Mouse (Mus musculus): ENCODE measurements around the gene Zc3h14.

Zc3h14 gene

DNA sequence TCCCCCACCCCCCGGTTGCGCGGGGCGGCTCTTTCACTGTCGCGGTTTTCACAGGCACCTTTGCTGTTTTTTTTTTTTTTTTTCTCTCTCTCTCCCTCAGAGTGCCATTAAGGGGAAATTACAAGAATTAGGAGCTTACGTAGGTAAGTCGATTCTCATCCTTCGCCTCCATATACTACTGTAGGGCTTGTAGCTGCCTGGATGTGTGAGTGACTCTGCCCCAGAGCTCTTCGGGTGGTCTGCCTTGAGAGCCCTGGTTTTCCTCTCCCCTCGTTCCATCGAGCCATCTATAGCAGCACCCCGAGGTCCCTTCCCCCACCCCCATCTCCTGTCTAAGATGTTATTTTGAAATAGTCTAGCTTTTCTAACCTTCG, 603 bp downstream of the Zc3h14 start:
- no peaks in the 10 kb centered on the region for H3K9me3 ChIP-seq (ENCODE audit: low read length)
- no peaks in the 10 kb centered on the region for H3K27me3 ChIP-seq (ENCODE audit: insufficient read depth, low read length)
- peaks cover 26% of the 10 kb centered on the region for H3K36me3 ChIP-seq (ENCODE audit: insufficient read depth, low read length)
- peaks cover 28% of the 10 kb centered on the region for H3K4me1 ChIP-seq (replicated peaks; ENCODE audit: low read depth, low read length)
- TF ChIP-seq NANOG (IDR thresholded peaks at IDR 0.05; ENCODE audit: borderline replicate concordance, low read length) (no peak), POU5F1 (IDR thresholded peaks at IDR 0.05; ENCODE audit: borderline replicate concordance, low read length) (no peak), CTCF (conservative IDR thresholded peaks at IDR 0.05; ENCODE audit: low read length) (no peak)
- H3K4me3 ChIP-seq (replicated peaks; ENCODE audit: low read length) = peak overlapping the region; percentile 88

DNA sequence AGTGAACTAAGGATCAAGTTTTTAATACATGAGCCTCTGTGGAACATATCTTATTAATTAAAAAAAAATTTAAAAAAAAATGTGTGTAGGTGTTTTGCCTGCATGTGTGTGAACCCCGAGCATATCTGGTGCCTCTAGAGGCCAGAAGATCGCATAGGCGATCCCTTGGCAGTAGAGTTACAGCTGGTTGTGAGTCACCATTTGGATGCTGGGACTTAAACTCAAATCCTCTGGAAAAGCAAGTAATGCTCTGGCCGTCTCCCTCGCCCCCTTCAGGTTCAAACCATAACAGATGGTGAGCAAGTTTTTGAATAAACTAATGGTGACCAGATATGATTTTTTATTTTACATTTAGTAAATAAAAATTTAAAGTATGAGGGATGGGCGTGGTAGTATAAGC, 10.9 kb downstream of the Zc3h14 start:
- Histone ChIP-seq H3K4me3 (replicated peaks; ENCODE audit: low read length) (no peak overlapping the region), H3K36me3 (ENCODE audit: insufficient read depth, low read length) (peaks cover 96% of the 10 kb centered on the region), H3K4me1 (replicated peaks; ENCODE audit: low read depth, low read length) (0 out of 2 replicates have a peak, but pooled peaks cover 5% of the 10 kb centered on the region), H3K27me3 (ENCODE audit: insufficient read depth, low read length) (no peaks in the 10 kb centered on the region), H3K9me3 (ENCODE audit: low read length) (no peaks in the 10 kb centered on the region)
- TF ChIP-seq POU5F1 (IDR thresholded peaks at IDR 0.05; ENCODE audit: borderline replicate concordance, low read length) = no peak
- TF ChIP-seq NANOG (IDR thresholded peaks at IDR 0.05; ENCODE audit: borderline replicate concordance, low read length) = no peak
- no peak for TF ChIP-seq CTCF (conservative IDR thresholded peaks at IDR 0.05; ENCODE audit: low read length)

GRCm38 (mm10) chr12:98759700-98760099, 12.9 kb downstream of the Zc3h14 start:
- no peaks in the 10 kb centered on the region for H3K9me3 ChIP-seq (ENCODE audit: low read length)
- peaks cover 97% of the 10 kb centered on the region for H3K36me3 ChIP-seq (ENCODE audit: insufficient read depth, low read length)
- no peaks in the 10 kb centered on the region for H3K27me3 ChIP-seq (ENCODE audit: insufficient read depth, low read length)
- TF ChIP-seq CTCF (conservative IDR thresholded peaks at IDR 0.05; ENCODE audit: low read length) (no peak), NANOG (IDR thresholded peaks at IDR 0.05; ENCODE audit: borderline replicate concordance, low read length) (no peak), POU5F1 (IDR thresholded peaks at IDR 0.05; ENCODE audit: borderline replicate concordance, low read length) (no peak)
- no peak overlapping the region for H3K4me3 ChIP-seq (replicated peaks; ENCODE audit: low read length)
- H3K4me1 ChIP-seq (replicated peaks; ENCODE audit: low read depth, low read length) = 0 out of 2 replicates have a peak, but pooled peaks cover 5% of the 10 kb centered on the region

GRCm38 (mm10) chr12:98766241-98766640, 19.5 kb downstream of the Zc3h14 start:
- no peaks in the 10 kb centered on the region for H3K27me3 ChIP-seq (ENCODE audit: insufficient read depth, low read length)
- TF ChIP-seq NANOG (IDR thresholded peaks at IDR 0.05; ENCODE audit: borderline replicate concordance, low read length) (no peak), CTCF (conservative IDR thresholded peaks at IDR 0.05; ENCODE audit: low read length) (no peak), POU5F1 (IDR thresholded peaks at IDR 0.05; ENCODE audit: borderline replicate concordance, low read length) (no peak)
- no peaks in the 10 kb centered on the region for H3K9me3 ChIP-seq (ENCODE audit: low read length)
- H3K4me3 ChIP-seq (replicated peaks; ENCODE audit: low read length) = no peak overlapping the region
- H3K4me1 ChIP-seq (replicated peaks; ENCODE audit: low read depth, low read length) = no peaks in the 10 kb centered on the region
- H3K36me3 ChIP-seq (ENCODE audit: insufficient read depth, low read length) = peaks cover 89% of the 10 kb centered on the region

DNA sequence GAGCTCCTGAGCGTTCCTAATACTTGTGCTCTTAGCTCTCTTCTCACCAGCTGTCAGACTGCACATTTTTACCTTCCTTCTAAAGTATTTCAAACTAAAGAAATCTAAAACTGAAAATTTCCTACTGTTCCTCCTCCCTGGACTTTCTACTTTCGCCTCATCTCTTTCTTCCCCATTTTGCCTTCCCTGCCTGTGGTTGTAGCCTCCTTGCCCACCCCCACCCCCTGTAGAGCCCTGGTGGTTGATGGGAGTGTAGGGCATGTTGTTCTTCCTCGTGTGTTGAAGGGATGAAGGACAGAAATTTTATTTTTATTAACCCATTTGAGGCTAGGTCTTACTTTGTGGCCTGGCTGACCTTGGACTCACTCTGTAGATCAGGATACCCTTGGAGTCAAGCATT, 30.7 kb downstream of the Zc3h14 start:
- Histone ChIP-seq H3K9me3 (ENCODE audit: low read length) (no peaks in the 10 kb centered on the region), H3K27me3 (ENCODE audit: insufficient read depth, low read length) (no peaks in the 10 kb centered on the region), H3K4me3 (replicated peaks; ENCODE audit: low read length) (no peak overlapping the region), H3K36me3 (ENCODE audit: insufficient read depth, low read length) (peaks cover 88% of the 10 kb centered on the region), H3K4me1 (replicated peaks; ENCODE audit: low read depth, low read length) (peaks cover 16% of the 10 kb centered on the region)
- TF ChIP-seq CTCF (conservative IDR thresholded peaks at IDR 0.05; ENCODE audit: low read length) (no peak), POU5F1 (IDR thresholded peaks at IDR 0.05; ENCODE audit: borderline replicate concordance, low read length) (no peak), NANOG (IDR thresholded peaks at IDR 0.05; ENCODE audit: borderline replicate concordance, low read length) (no peak)

DNA sequence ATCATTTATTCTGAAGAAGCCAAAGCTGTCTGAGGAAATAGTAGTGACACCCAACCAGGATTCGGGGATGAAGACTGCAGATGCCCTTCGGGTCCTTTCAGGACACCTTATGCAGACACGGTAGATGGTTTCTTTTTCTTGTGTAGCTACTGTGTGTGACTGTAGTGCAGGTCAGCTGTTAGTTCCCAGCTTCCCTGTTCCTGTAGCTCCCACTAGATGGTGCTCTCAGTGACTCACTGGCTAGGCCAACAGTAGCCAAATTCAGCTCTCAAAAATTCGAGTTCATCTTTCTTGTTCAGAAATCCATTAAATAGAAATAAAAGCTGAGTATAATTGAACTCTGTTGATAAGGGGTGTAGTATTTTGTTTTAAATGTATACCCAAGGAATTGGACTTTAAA, 32.4 kb downstream of the Zc3h14 start:
- Histone ChIP-seq H3K36me3 (ENCODE audit: insufficient read depth, low read length) (peaks cover 91% of the 10 kb centered on the region), H3K4me3 (replicated peaks; ENCODE audit: low read length) (no peak overlapping the region), H3K27me3 (ENCODE audit: insufficient read depth, low read length) (no peaks in the 10 kb centered on the region)

GRCm38 (mm10) chr12:98784251-98784650, 37.5 kb downstream of the Zc3h14 start:
- Histone ChIP-seq H3K4me3 (replicated peaks; ENCODE audit: low read length) (no peak overlapping the region), H3K4me1 (replicated peaks; ENCODE audit: low read depth, low read length) (no peaks in the 10 kb centered on the region), H3K9me3 (ENCODE audit: low read length) (no peaks in the 10 kb centered on the region), H3K36me3 (ENCODE audit: insufficient read depth, low read length) (peaks cover 90% of the 10 kb centered on the region), H3K27me3 (ENCODE audit: insufficient read depth, low read length) (no peaks in the 10 kb centered on the region)
- no peak for TF ChIP-seq NANOG (IDR thresholded peaks at IDR 0.05; ENCODE audit: borderline replicate concordance, low read length)
- TF ChIP-seq POU5F1 (IDR thresholded peaks at IDR 0.05; ENCODE audit: borderline replicate concordance, low read length) = no peak
- TF ChIP-seq CTCF (conservative IDR thresholded peaks at IDR 0.05; ENCODE audit: low read length) = no peak

More for the DNA sequence above, 32.4 kb downstream of the Zc3h14 start:
- TF ChIP-seq CTCF (conservative IDR thresholded peaks at IDR 0.05; ENCODE audit: low read length) (peak; percentile 59), NANOG (IDR thresholded peaks at IDR 0.05; ENCODE audit: borderline replicate concordance, low read length) (no peak), POU5F1 (IDR thresholded peaks at IDR 0.05; ENCODE audit: borderline replicate concordance, low read length) (no peak)
- Histone ChIP-seq H3K9me3 (ENCODE audit: low read length) (no peaks in the 10 kb centered on the region), H3K4me1 (replicated peaks; ENCODE audit: low read depth, low read length) (peaks cover 16% of the 10 kb centered on the region)

DNA sequence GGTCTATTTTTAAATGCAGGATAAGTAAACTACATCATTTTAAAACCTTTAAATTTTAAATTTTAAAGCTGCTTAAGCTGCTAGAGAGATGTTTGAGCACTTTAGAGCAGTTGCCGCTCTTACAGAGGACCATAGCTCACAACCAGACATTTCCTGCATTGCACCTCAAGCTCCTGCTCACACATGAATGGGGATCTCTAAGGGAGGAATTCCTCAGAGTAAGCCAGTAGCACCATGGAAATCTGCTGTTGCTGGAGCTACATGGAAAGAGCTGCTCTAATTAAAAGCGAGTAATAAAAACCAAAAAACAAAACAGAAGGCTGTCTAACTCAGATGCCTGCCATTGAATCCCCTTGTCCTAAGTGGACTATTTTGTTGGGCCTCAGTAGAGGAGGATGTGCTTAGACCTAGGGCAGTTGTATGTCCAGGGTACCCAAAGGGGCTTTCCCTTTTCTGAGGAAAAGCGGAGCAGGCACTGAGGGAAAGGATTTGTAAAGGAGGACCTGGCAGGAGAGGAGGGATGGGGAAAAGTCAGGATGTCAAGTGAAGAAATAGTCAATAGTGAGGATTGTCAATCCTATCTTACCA, 49.1 kb downstream of the Zc3h14 start:
- TF ChIP-seq CTCF (conservative IDR thresholded peaks at IDR 0.05; ENCODE audit: low read length) (no peak), NANOG (IDR thresholded peaks at IDR 0.05; ENCODE audit: borderline replicate concordance, low read length) (no peak), POU5F1 (IDR thresholded peaks at IDR 0.05; ENCODE audit: borderline replicate concordance, low read length) (no peak)
- H3K4me3 ChIP-seq (replicated peaks; ENCODE audit: low read length) = no peak overlapping the region

GRCm38 (mm10) chr12:98800334-98800733, 53.6 kb downstream of the Zc3h14 start:
- peaks cover 40% of the 10 kb centered on the region for H3K36me3 ChIP-seq (ENCODE audit: insufficient read depth, low read length)
- no peaks in the 10 kb centered on the region for H3K4me1 ChIP-seq (replicated peaks; ENCODE audit: low read depth, low read length)
- H3K27me3 ChIP-seq (ENCODE audit: insufficient read depth, low read length) = no peaks in the 10 kb centered on the region

More for the DNA sequence above, 49.1 kb downstream of the Zc3h14 start:
- Histone ChIP-seq H3K36me3 (ENCODE audit: insufficient read depth, low read length) (peaks cover 80% of the 10 kb centered on the region), H3K4me1 (replicated peaks; ENCODE audit: low read depth, low read length) (peaks cover 2% of the 10 kb centered on the region; the same call in 1 of the 2 replicates), H3K9me3 (ENCODE audit: low read length) (no peaks in the 10 kb centered on the region), H3K27me3 (ENCODE audit: insufficient read depth, low read length) (no peaks in the 10 kb centered on the region)

More at GRCm38 (mm10) chr12:98800334-98800733, 53.6 kb downstream of the Zc3h14 start:
- H3K4me3 ChIP-seq (replicated peaks; ENCODE audit: low read length) = no peak overlapping the region
- no peaks in the 10 kb centered on the region for H3K9me3 ChIP-seq (ENCODE audit: low read length)
- TF ChIP-seq CTCF (conservative IDR thresholded peaks at IDR 0.05; ENCODE audit: low read length) = no peak
- no peak for TF ChIP-seq POU5F1 (IDR thresholded peaks at IDR 0.05; ENCODE audit: borderline replicate concordance, low read length)
- no peak for TF ChIP-seq NANOG (IDR thresholded peaks at IDR 0.05; ENCODE audit: borderline replicate concordance, low read length)

Data from E14TG2a.4 (cell line).